Mouse (Mus musculus) hindbrain, postnatal 0 days (tissue): Measurements from ENCODE around the gene Bri3bp. TPM values are rescaled to one million over a fixed set of nuclear protein-coding genes. Genes with fewer than 3 reads are reported as not detected.
"Not testable (repeated sequence)": the region's sequence is repeated elsewhere in the genome, so short reads cannot be mapped to it uniquely, and the experiment has no call there.

ENCODE experiments used
- ATAC-seq: fragments of 200-750 bp; cut with Nextera tagmentation; 2 replicates; pipeline ENCODE4 v1.8.0; 2017; ENCODE audit warnings: mild to moderate bottlenecking, moderate TSS enrichment, moderate library complexity
- DNase-seq: peaks from one replicate; pipeline ENCODE4 v3.0.0-alpha.2; 2015; ENCODE audit warnings: low spot score
- H3K27ac ChIP-seq: fragments of 300-500 bp; sonication (generic); 2 replicates; pipeline ENCODE4 v1.5.1; 2014; ENCODE audit warnings: mild to moderate bottlenecking
- H3K27me3 ChIP-seq: fragments of 300-500 bp; sonication (generic); 2 replicates; pipeline ENCODE4 v1.6.1; 2014; ENCODE audit warnings: low read length, mixed read lengths; ENCODE audit not compliant: insufficient read depth
- H3K36me3 ChIP-seq: fragments of 300-500 bp; sonication (generic); 2 replicates; pipeline ENCODE4 v1.6.1; 2014; ENCODE audit warnings: low read length, mixed read lengths; ENCODE audit not compliant: insufficient read depth
- H3K4me1 ChIP-seq: fragments of 300-500 bp; sonication (generic); 2 replicates; pipeline ENCODE4 v1.6.1; 2014; ENCODE audit warnings: antibody characterized with exemption, low read length, mixed read lengths; ENCODE audit not compliant: insufficient read depth
- H3K4me2 ChIP-seq: fragments of 300-500 bp; sonication (generic); 2 replicates; pipeline ENCODE4 v1.6.1; 2014; ENCODE audit warnings: low read depth, mild to moderate bottlenecking, low read length, moderate library complexity, mixed read lengths
- H3K4me3 ChIP-seq: fragments of 300-500 bp; sonication (generic); 2 replicates; pipeline ENCODE4 v1.5.1; 2014; ENCODE audit warnings: low read length
- H3K9ac ChIP-seq: fragments of 300-500 bp; sonication (generic); replicated peaks from 2 replicates; pipeline ENCODE4 v1.6.1; 2014; ENCODE audit warnings: mild to moderate bottlenecking, low read length, moderate library complexity, mixed read lengths
- H3K9me3 ChIP-seq: fragments of 300-500 bp; sonication (generic); 2 replicates; pipeline ENCODE4 v1.6.1; 2016; ENCODE audit warnings: low read length, mixed read lengths
- CTCF ChIP-seq: IDR thresholded peaks from 2 replicates; pipeline ENCODE4 v1.5.1; 2016; ENCODE audit warnings: antibody characterized with exemption, control low read depth, low read depth
- WGBS: fragments of 180-500 bp; shearing (Covaris S2); extraction: QIAGEN DNeasy Blood & Tissue Kit; methylation state at CpG from one replicate; pipeline ENCODE4 v1.1.7; 2014; 5-methylcytosine and 5-hydroxymethylcytosine counted together
- polyA plus RNA-seq: library from polyadenylated mRNA; unstranded; fragments of >200 nt; fragmentation: Nextera tagmentation; extraction: Ambion mirVana; gene quantifications from 2 replicates; pipeline ENCODE4 v1.2.1, GENCODE M21; 2015
- total RNA-seq: library from RNA; depleted of rRNA; stranded (reverse); fragments of >200 nt; gene quantifications from 2 replicates; pipeline ENCODE4 v1.2.3, GENCODE M21; 2014; rRNA removed

The Bri3bp gene
- total RNA-seq (89.3 and 91.2 TPM in 2 replicates), polyA plus RNA-seq (41.7 and 44.2 TPM in 2 replicates)

- Histone ChIP-seq H3K9me3 (no peaks in the 10 kb centered on the region), H3K27me3 (no peaks in the 10 kb centered on the region), H3K4me1 (peaks cover 9% of the 10 kb centered on the region; the same call in 1 of the 2 replicates), H3K27ac (peak within 1 kb of the TSS; percentile 87), H3K9ac (peak within 1 kb of the TSS; percentile 88), H3K4me3 (peak within 1 kb of the TSS; percentile 81), H3K36me3 (no peaks in the 10 kb centered on the region), H3K4me2 (peak within 1 kb of the TSS; percentile 67)
- ATAC-seq: peak; percentile 88
- DNase-seq: peak; percentile 80
- TF ChIP-seq CTCF: 0 out of 2 replicates have a peak, but pooled peaks have one; percentile 15
- WGBS: under 1% methylated on average over 82 of the region's 97 CpGs
These were observed at the start of gene Bri3bp for GRCm38 (mm10) chr5:125441234-125442114. Gene Bri3bp (plus strand): TSS chr5:125441568.

DNA sequence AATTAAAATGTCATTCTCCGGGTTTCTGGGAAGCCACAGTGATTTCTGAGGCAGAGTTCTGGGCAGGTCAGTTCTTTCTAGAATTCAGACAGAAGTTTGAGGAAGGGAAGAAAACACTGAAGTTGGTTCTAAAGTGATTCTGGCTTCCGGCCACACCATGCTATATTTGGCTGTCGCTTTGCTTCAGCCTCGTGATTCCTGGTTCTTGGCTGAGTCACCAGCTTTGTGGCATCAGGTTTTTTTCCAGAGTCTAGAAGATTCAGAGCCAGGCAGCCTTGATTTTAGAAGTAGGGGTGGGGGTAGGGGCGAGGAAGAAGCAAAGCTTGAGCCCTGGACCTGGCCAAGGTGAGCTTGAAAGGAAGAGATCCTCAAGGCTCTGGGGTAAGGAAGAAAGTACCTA, 49.8 kb upstream of the Bri3bp start:
- H3K27ac ChIP-seq: peak overlapping the region; percentile 99
- no peaks in the 10 kb centered on the region for H3K36me3 ChIP-seq

GRCm38 (mm10) chr5:125392176-125392575, 49.2 kb upstream of the Bri3bp start:
- DNase-seq, H3K36me3 ChIP-seq, ATAC-seq, H3K27me3 ChIP-seq, H3K9me3 ChIP-seq, H3K4me2 ChIP-seq, H3K9ac ChIP-seq, H3K4me3 ChIP-seq: not testable (repeated sequence)
- Histone ChIP-seq H3K27ac (peak overlapping the region; percentile 99), H3K4me1 (peaks cover 18% of the 10 kb centered on the region)
- 91% methylated on average over 4 of the region's 4 CpGs for WGBS

More for the DNA sequence above, 49.8 kb upstream of the Bri3bp start:
- no peak overlapping the region for H3K4me2 ChIP-seq
- H3K27me3 ChIP-seq: no peaks in the 10 kb centered on the region
- H3K4me1 ChIP-seq: peaks cover 18% of the 10 kb centered on the region
- H3K4me3 ChIP-seq: no peak overlapping the region
- DNase-seq (peak; percentile 66), ATAC-seq (no peak)
- WGBS: 54% methylated on average over 5 of the region's 5 CpGs
- no peaks in the 10 kb centered on the region for H3K9me3 ChIP-seq
- TF ChIP-seq CTCF: no peak
- H3K9ac ChIP-seq: no peak overlapping the region

GRCm38 (mm10) chr5:125392618-125392976, 48.8 kb upstream of the Bri3bp start:
- H3K4me3 ChIP-seq: no peak overlapping the region
- H3K4me2 ChIP-seq: peak overlapping the region; percentile 49
- DNase-seq (no peak), ATAC-seq (0 out of 2 replicates have a peak, but pooled peaks have one; percentile 2)
- H3K27me3 ChIP-seq: no peaks in the 10 kb centered on the region
- peak overlapping the region; percentile 99 for H3K27ac ChIP-seq
- WGBS: 7% methylated on average over 1 of the region's 1 CpGs
- peaks cover 18% of the 10 kb centered on the region for H3K4me1 ChIP-seq
- TF ChIP-seq CTCF: no peak
- no peaks in the 10 kb centered on the region for H3K9me3 ChIP-seq
- 0 out of 2 replicates have a peak overlapping the region, but pooled peaks have one; percentile 14 for H3K9ac ChIP-seq
- no peaks in the 10 kb centered on the region for H3K36me3 ChIP-seq

- Histone ChIP-seq H3K9me3 (no peaks in the 10 kb centered on the region), H3K27ac (peak overlapping the region; percentile 99), H3K4me2 (peak overlapping the region; percentile 49), H3K9ac (peak overlapping the region; percentile 48), H3K4me3 (peak overlapping the region; percentile 13), H3K27me3 (no peaks in the 10 kb centered on the region), H3K36me3 (no peaks in the 10 kb centered on the region), H3K4me1 (peaks cover 18% of the 10 kb centered on the region)
- peak; percentile 97 for DNase-seq
- under 1% methylated on average over 20 of the region's 20 CpGs for WGBS
- TF ChIP-seq CTCF: no peak
- ATAC-seq: peak; percentile 94
These were observed 48.3 kb upstream of the Bri3bp start for GRCm38 (mm10) chr5:125392977-125393621.

- Histone ChIP-seq H3K9ac (peak overlapping the region; percentile 48), H3K9me3 (no peaks in the 10 kb centered on the region), H3K4me3 (peak overlapping the region; percentile 13), H3K27me3 (no peaks in the 10 kb centered on the region), H3K4me1 (peaks cover 18% of the 10 kb centered on the region), H3K4me2 (peak overlapping the region; percentile 49), H3K36me3 (no peaks in the 10 kb centered on the region), H3K27ac (peak overlapping the region; percentile 99)
- peak; percentile 89 for DNase-seq
- ATAC-seq: peak; percentile 61; the same call in 1 of the 2 replicates
- WGBS: 4% methylated on average over 21 of the region's 25 CpGs
- no peak for TF ChIP-seq CTCF
These were observed 47.5 kb upstream of the Bri3bp start for GRCm38 (mm10) chr5:125393622-125394603.
